Mouse (Mus musculus): ENCODE results near the gene Bend3.

GRCm38 (mm10) chr10:43540442-43541152 lies 62.0 kb downstream of the Bend3 start, which contains the start of gene 1700021F05Rik:
- peak; percentile 20; the same call in 1 of the 2 replicates for TF ChIP-seq POLR2A (IDR thresholded peaks at IDR 0.05; ENCODE audit: borderline replicate concordance, low read depth, low read length)
- TF ChIP-seq CTCF (IDR thresholded peaks at IDR 0.05; ENCODE audit: low read depth, low read length), result peak; percentile 31; the same call in 1 of the 2 replicates

Measured in bone marrow macrophage, adult 2 months (primary cell).